Mouse (Mus musculus) neural tube, embryonic 12.5 days (tissue): Measurements from ENCODE around the gene Zfp276. TPM values are rescaled to one million over a fixed set of nuclear protein-coding genes. Genes with fewer than 3 reads are reported as not detected.
"Not testable (repeated sequence)": the region's sequence is repeated elsewhere in the genome, so short reads cannot be mapped to it uniquely, and the experiment has no call there.

Experiments used
- ATAC-seq: fragments of 200-750 bp; cut with Nextera tagmentation; 2 replicates; pipeline ENCODE4 v1.8.0; 2017; ENCODE audit warnings: low read depth, mild to moderate bottlenecking, moderate TSS enrichment, moderate library complexity; ENCODE audit not compliant: low FRiP score
- H3K27ac ChIP-seq: fragments of 300-500 bp; sonication (generic); 2 replicates; pipeline ENCODE4 v1.5.1; 2016
- H3K27me3 ChIP-seq: fragments of 300-500 bp; sonication (generic); replicated peaks from 2 replicates; pipeline ENCODE4 v1.6.1; 2016; ENCODE audit warnings: mild to moderate bottlenecking
- H3K36me3 ChIP-seq: fragments of 300-500 bp; sonication (generic); 2 replicates; pipeline ENCODE4 v1.6.1; 2016; ENCODE audit warnings: mild to moderate bottlenecking
- H3K4me1 ChIP-seq: fragments of 300-500 bp; sonication (generic); 2 replicates; pipeline ENCODE4 v1.6.1; 2016
- H3K4me2 ChIP-seq: fragments of 300-500 bp; sonication (generic); replicated peaks from 2 replicates; pipeline ENCODE4 v1.6.1; 2016; ENCODE audit warnings: mild to moderate bottlenecking
- H3K4me3 ChIP-seq: fragments of 300-500 bp; sonication (generic); 2 replicates; pipeline ENCODE4 v1.5.1; 2016
- H3K9ac ChIP-seq: fragments of 300-500 bp; sonication (generic); 2 replicates; pipeline ENCODE4 v1.6.1; 2016; ENCODE audit warnings: mild to moderate bottlenecking
- H3K9me3 ChIP-seq: fragments of 300-500 bp; sonication (generic); 2 replicates; pipeline ENCODE4 v1.6.1; 2016; ENCODE audit warnings: mild to moderate bottlenecking
- WGBS: fragments of 180-500 bp; shearing (Covaris S2); methylation state at CpG from one replicate; pipeline ENCODE4 v1.1.7; 2016; 5-methylcytosine and 5-hydroxymethylcytosine counted together
- polyA plus RNA-seq: library from polyadenylated mRNA; unstranded; fragments of >200 nt; fragmentation: Nextera tagmentation; extraction: Ambion mirVana; gene quantifications from 2 replicates; pipeline ENCODE4 v1.2.1, GENCODE M21; 2016

Zfp276 gene
- polyA plus RNA-seq, 1 experiment from 2014 or later, result 36.0 TPM

DNA sequence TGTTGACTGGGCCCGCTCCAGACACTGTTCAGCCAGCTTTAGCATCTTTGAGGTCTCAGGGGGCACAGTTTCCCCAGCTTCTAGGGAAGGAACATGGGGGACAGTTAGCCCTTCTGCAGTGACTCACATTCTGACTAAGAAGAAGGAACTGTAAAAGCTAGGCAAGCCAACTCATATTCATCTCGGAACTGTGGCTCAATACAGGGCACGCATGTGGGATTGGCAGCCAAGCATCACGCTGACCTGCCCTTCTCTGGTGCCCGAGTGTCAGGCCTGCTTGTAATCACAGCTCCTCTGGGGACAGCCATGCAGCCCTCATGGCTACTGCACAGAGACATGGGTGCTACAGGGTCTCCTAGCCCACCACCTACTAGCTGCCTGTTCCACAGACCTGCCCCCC, 3.1 kb upstream of the Zfp276 start:
- Histone ChIP-seq H3K4me3 (no peak overlapping the region), H3K36me3 (peaks cover 54% of the 10 kb centered on the region), H3K27me3 (no peaks in the 10 kb centered on the region), H3K27ac (no peak overlapping the region), H3K4me1 (peaks cover 23% of the 10 kb centered on the region), H3K9me3 (no peaks in the 10 kb centered on the region), H3K4me2 (no peak overlapping the region), H3K9ac (no peak overlapping the region)
- 97% methylated on average over 5 of the region's 5 CpGs for WGBS
- no peak for ATAC-seq

DNA sequence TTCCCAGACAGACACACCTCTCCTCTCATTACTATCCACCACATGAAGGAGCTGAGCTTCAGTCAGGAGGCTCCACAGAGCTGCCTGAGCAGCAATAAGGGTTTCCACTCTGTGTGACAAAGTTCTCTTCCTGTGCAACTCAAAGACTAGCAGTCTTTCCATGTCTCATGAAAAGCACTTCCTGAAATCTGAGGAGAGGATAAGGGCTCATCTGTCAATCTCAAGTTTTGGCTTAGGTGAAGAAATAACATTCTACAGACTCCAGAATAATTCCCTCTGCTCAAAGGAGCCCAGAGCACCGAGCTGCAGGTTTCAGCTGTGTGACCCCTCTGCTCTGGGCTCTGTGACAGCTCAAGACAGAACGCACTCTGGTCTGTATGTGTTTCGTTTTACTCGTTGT, 1.1 kb upstream of the Zfp276 start:
- Histone ChIP-seq H3K4me3 (peak overlapping the region; percentile 97), H3K9me3 (no peaks in the 10 kb centered on the region), H3K9ac (peak overlapping the region; percentile 89), H3K4me1 (peaks cover 36% of the 10 kb centered on the region), H3K27ac (no peak overlapping the region), H3K4me2 (peak overlapping the region; percentile 98), H3K36me3 (peaks cover 51% of the 10 kb centered on the region), H3K27me3 (no peaks in the 10 kb centered on the region)
- WGBS, result 70% methylated on average over 4 of the region's 4 CpGs
- no peak for ATAC-seq

GRCm38 (mm10) chr8:123253451-123254098, 420 bp upstream of the Zfp276 start:
- peaks cover 36% of the 10 kb centered on the region for H3K4me1 ChIP-seq
- peak overlapping the region; percentile 98 for H3K4me2 ChIP-seq
- H3K4me3 ChIP-seq, result peak overlapping the region; percentile 97
- WGBS, result under 1% methylated on average over 40 of the region's 40 CpGs
- H3K27ac ChIP-seq, result peak overlapping the region; percentile 74; the same call in 1 of the 2 replicates
- H3K9ac ChIP-seq, result peak overlapping the region; percentile 89
- no peaks in the 10 kb centered on the region for H3K9me3 ChIP-seq
- ATAC-seq, result peak; percentile 53
- H3K36me3 ChIP-seq, result peaks cover 51% of the 10 kb centered on the region
- H3K27me3 ChIP-seq, result no peaks in the 10 kb centered on the region

- peak overlapping the region; percentile 97 for H3K4me3 ChIP-seq
- peaks cover 36% of the 10 kb centered on the region for H3K4me1 ChIP-seq
- peak overlapping the region; percentile 98 for H3K4me2 ChIP-seq
- H3K36me3 ChIP-seq, result peaks cover 51% of the 10 kb centered on the region
- H3K9me3 ChIP-seq, result no peaks in the 10 kb centered on the region
- 65% methylated on average over 6 of the region's 6 CpGs for WGBS
- no peak overlapping the region for H3K27ac ChIP-seq
- no peaks in the 10 kb centered on the region for H3K27me3 ChIP-seq
- no peak for ATAC-seq
- peak overlapping the region; percentile 89 for H3K9ac ChIP-seq
These were observed 1.2 kb downstream of the Zfp276 start for GRCm38 (mm10) chr8:123255170-123255569.

DNA sequence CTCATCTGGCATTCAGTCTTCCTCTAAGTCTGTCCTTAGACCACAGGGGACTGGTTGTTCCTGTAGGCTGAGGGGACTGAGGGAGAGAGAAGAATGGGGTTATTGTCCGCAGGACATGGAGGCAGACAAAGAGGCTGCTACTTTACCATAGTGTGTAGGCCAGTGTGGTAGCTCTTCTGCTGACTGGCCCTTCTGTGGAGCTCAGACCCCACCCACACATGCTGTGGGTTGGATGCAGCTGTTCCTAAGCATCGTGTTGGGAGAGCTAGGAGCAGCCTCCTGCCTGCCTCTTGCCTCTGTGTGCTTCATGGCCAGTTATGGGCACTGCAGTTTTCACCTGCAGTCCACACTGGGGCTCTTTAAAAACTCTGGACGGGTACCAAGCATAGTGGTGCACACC, 3.1 kb downstream of the Zfp276 start:
- H3K27ac ChIP-seq, result no peak overlapping the region; the same call in 1 of the 2 replicates
- H3K36me3 ChIP-seq, result peaks cover 52% of the 10 kb centered on the region
- H3K4me3 ChIP-seq, result no peak overlapping the region
- peaks cover 36% of the 10 kb centered on the region for H3K4me1 ChIP-seq
- no peaks in the 10 kb centered on the region for H3K27me3 ChIP-seq
- H3K9ac ChIP-seq, result 0 out of 2 replicates have a peak overlapping the region, but pooled peaks have one; percentile 5
- WGBS, result 66% methylated on average over 3 of the region's 3 CpGs
- ATAC-seq, result no peak
- peak overlapping the region; percentile 98; the same call in 1 of the 2 replicates for H3K4me2 ChIP-seq
- H3K9me3 ChIP-seq, result no peaks in the 10 kb centered on the region

GRCm38 (mm10) chr8:123257593-123257992, 3.6 kb downstream of the Zfp276 start:
- not testable (repeated sequence) for H3K27ac ChIP-seq, H3K9me3 ChIP-seq, H3K9ac ChIP-seq, H3K27me3 ChIP-seq, H3K4me2 ChIP-seq, H3K4me3 ChIP-seq, ATAC-seq
- WGBS, result 92% methylated on average over 8 of the region's 8 CpGs
- H3K36me3 ChIP-seq, result peaks cover 52% of the 10 kb centered on the region
- peaks cover 33% of the 10 kb centered on the region for H3K4me1 ChIP-seq

- WGBS, result 74% methylated on average over 14 of the region's 14 CpGs
- 0 out of 2 replicates have a peak overlapping the region, but pooled peaks have one; percentile 13 for H3K9ac ChIP-seq
- H3K27me3 ChIP-seq, result no peaks in the 10 kb centered on the region
- ATAC-seq, result no peak
- no peak overlapping the region; the same call in 1 of the 2 replicates for H3K4me3 ChIP-seq
- peak overlapping the region; percentile 37; the same call in 1 of the 2 replicates for H3K27ac ChIP-seq
- H3K9me3 ChIP-seq, result no peaks in the 10 kb centered on the region
- no peak overlapping the region for H3K4me2 ChIP-seq
- H3K4me1 ChIP-seq, result no peaks in the 10 kb centered on the region
- peaks cover 80% of the 10 kb centered on the region for H3K36me3 ChIP-seq
These were observed 14.1 kb downstream of the Zfp276 start for GRCm38 (mm10) chr8:123267926-123268656.

DNA sequence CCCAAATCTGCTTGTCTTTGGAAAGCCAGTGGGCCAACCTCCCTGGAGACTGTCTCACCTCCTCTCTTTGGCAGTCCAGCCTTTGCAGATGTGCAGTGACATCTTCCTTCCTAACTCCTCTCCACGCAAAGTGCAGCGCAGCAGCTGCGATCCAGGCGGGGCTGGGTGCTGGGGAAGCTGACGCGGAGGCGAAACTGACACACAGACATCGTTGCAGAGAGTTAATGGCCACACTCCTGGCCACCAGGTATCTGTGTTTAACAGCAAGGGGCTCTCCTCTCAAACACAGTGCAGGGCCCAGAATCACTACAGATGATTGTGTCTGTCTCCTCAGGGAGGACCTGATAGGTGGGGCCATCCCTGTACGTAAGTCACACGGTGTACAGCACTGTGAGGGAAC, 17.2 kb downstream of the Zfp276 start:
- Histone ChIP-seq H3K9ac (no peak overlapping the region), H3K4me1 (no peaks in the 10 kb centered on the region), H3K27me3 (no peaks in the 10 kb centered on the region), H3K4me3 (no peak overlapping the region), H3K9me3 (no peaks in the 10 kb centered on the region), H3K36me3 (peaks cover 54% of the 10 kb centered on the region), H3K4me2 (no peak overlapping the region), H3K27ac (no peak overlapping the region)
- no peak for ATAC-seq
- WGBS, result 92% methylated on average over 10 of the region's 10 CpGs

GRCm38 (mm10) chr8:123271901-123272300, 17.9 kb downstream of the Zfp276 start:
- ATAC-seq, result no peak
- Histone ChIP-seq H3K4me3 (no peak overlapping the region), H3K4me1 (no peaks in the 10 kb centered on the region), H3K36me3 (peaks cover 47% of the 10 kb centered on the region), H3K27ac (no peak overlapping the region), H3K4me2 (no peak overlapping the region), H3K9me3 (no peaks in the 10 kb centered on the region), H3K27me3 (no peaks in the 10 kb centered on the region), H3K9ac (no peak overlapping the region)
- 91% methylated on average over 4 of the region's 4 CpGs for WGBS

- H3K4me3 ChIP-seq, result no peak overlapping the region
- whole genome bisulfite sequencing, result 87% methylated on average over 5 of the region's 5 CpGs
These were observed 20.5 kb downstream of the Zfp276 start for GRCm38 (mm10) chr8:123274447-123274846.

GRCm38 (mm10) chr8:123275096-123275495, 21.1 kb downstream of the Zfp276 start:
- H3K4me1 ChIP-seq, result no peaks in the 10 kb centered on the region
- H3K4me2 ChIP-seq, result no peak overlapping the region
- H3K9ac ChIP-seq, result no peak overlapping the region
- no peaks in the 10 kb centered on the region for H3K9me3 ChIP-seq
- 95% methylated on average over 12 of the region's 12 CpGs for WGBS
- ATAC-seq, result no peak
- H3K27ac ChIP-seq, result no peak overlapping the region
- no peak overlapping the region for H3K4me3 ChIP-seq
- peaks cover 18% of the 10 kb centered on the region for H3K36me3 ChIP-seq
- H3K27me3 ChIP-seq, result no peaks in the 10 kb centered on the region

More at GRCm38 (mm10) chr8:123274447-123274846, 20.5 kb downstream of the Zfp276 start:
- Histone ChIP-seq H3K36me3 (peaks cover 25% of the 10 kb centered on the region), H3K4me2 (no peak overlapping the region), H3K27me3 (no peaks in the 10 kb centered on the region), H3K27ac (no peak overlapping the region), H3K9me3 (no peaks in the 10 kb centered on the region), H3K4me1 (no peaks in the 10 kb centered on the region), H3K9ac (no peak overlapping the region)
- no peak for ATAC-seq

DNA sequence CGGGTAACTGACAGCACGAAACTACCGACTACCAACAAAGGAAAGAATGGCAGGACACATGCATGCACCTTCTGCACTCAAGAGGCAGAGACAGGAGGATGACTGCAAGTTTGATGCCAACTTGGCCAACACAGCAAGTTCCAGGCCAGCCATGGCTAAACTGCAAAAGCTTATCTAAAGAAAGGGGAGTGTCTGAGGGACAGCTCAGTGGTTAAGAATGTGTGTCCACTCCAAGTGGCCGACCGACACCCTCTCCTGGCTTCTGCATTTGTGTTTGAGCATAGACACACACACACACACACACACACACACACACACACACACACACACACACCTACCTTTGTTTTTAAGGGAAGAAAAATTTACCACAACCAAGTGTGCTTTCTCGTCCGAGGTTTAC, 24.4 kb downstream of the Zfp276 start:
- ATAC-seq, result no peak

More for the DNA sequence above, 24.4 kb downstream of the Zfp276 start:
- no peaks in the 10 kb centered on the region for H3K4me1 ChIP-seq
- no peak overlapping the region for H3K9ac ChIP-seq
- no peak overlapping the region for H3K4me2 ChIP-seq
- H3K27me3 ChIP-seq, result no peaks in the 10 kb centered on the region
- no peak overlapping the region for H3K27ac ChIP-seq
- H3K9me3 ChIP-seq, result no peaks in the 10 kb centered on the region
- WGBS, result 73% methylated on average over 7 of the region's 7 CpGs
- peaks cover 10% of the 10 kb centered on the region for H3K36me3 ChIP-seq
- H3K4me3 ChIP-seq, result no peak overlapping the region
